Mouse (Mus musculus): ENCODE results near the gene Usp29. TPM values are rescaled to one million over a fixed set of nuclear protein-coding genes. Genes with fewer than 3 reads are reported as not detected.
"Not testable (repeated sequence)": the region's sequence is repeated elsewhere in the genome, so short reads cannot be mapped to it uniquely, and the experiment has no call there.

The Usp29 gene
- polyA plus RNA-seq, 1 experiment from 2014 or later: 10.4 TPM

- Histone ChIP-seq H3K4me1 (replicated peaks; ENCODE audit: control insufficient read depth, insufficient read depth, low read length) (no peaks in the 10 kb centered on the region), H3K9me3 (ENCODE audit: control insufficient read depth, low read length) (0 out of 2 replicates have a peak, but pooled peaks cover 2% of the 10 kb centered on the region), H3K4me2 (no peak overlapping the region), H3K27me3 (replicated peaks; ENCODE audit: control insufficient read depth, insufficient read depth, low read length) (no peaks in the 10 kb centered on the region), H3K27ac (ENCODE audit: low read depth, low read length) (no peak overlapping the region), H3K36me3 (ENCODE audit: control insufficient read depth, insufficient read depth, low read length) (no peaks in the 10 kb centered on the region), H3K4me3 (ENCODE audit: low read depth, low read length) (no peak overlapping the region), H3K9ac (ENCODE audit: low read depth, low read length) (no peak overlapping the region)
- WGBS: 63% methylated on average over 1 of the region's 1 CpGs
- DNase-seq (ENCODE audit: low spot score): no peak
- ATAC-seq (replicated peaks; ENCODE audit: low FRiP score): no peak
Measured at GRCm38 (mm10) chr7:6973566-6973965, 243.2 kb downstream of the Usp29 start.

DNA sequence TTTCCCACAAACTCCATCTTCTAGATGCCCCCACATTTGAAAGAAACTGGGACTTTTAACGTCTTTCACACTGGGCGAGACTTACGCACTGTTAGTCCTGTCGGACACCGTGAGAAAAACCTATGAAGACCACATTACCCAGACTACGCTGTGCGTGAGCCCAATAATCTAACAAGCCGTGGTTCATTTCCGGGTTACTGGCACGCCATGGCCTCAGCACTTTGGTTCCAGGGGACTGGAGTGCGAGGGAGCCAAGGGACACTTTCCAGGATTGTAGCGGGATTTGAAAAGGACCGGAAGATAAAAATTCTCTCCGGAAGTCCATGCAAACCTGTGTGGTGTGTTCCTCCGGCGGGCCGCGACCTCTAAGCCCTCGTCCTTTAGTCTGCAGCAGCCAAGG lies 246.5 kb downstream of the Usp29 start:
- Histone ChIP-seq H3K27ac (ENCODE audit: low read depth, low read length) (no peak overlapping the region), H3K27me3 (replicated peaks; ENCODE audit: control insufficient read depth, insufficient read depth, low read length) (no peaks in the 10 kb centered on the region), H3K36me3 (ENCODE audit: control insufficient read depth, insufficient read depth, low read length) (no peaks in the 10 kb centered on the region), H3K4me2 (no peak overlapping the region), H3K9ac (ENCODE audit: low read depth, low read length) (no peak overlapping the region), H3K9me3 (ENCODE audit: control insufficient read depth, low read length) (0 out of 2 replicates have a peak, but pooled peaks cover 2% of the 10 kb centered on the region), H3K4me1 (replicated peaks; ENCODE audit: control insufficient read depth, insufficient read depth, low read length) (no peaks in the 10 kb centered on the region), H3K4me3 (ENCODE audit: low read depth, low read length) (no peak overlapping the region)
- 87% methylated on average over 19 of the region's 19 CpGs for WGBS
- DNase-seq (ENCODE audit: low spot score) (no peak), ATAC-seq (replicated peaks; ENCODE audit: low FRiP score) (no peak)

GRCm38 (mm10) chr7:6995251-6995650 lies 264.9 kb downstream of the Usp29 start, which contains the start of gene Aurkc:
TSS of gene Aurkc (plus strand) at chr7:6995300.
- H3K4me1 ChIP-seq (replicated peaks; ENCODE audit: control insufficient read depth, insufficient read depth, low read length); H3K36me3 ChIP-seq (ENCODE audit: control insufficient read depth, insufficient read depth, low read length); DNase-seq (ENCODE audit: low spot score); H3K4me3 ChIP-seq (ENCODE audit: low read depth, low read length); ATAC-seq (replicated peaks; ENCODE audit: low FRiP score); H3K27me3 ChIP-seq (replicated peaks; ENCODE audit: control insufficient read depth, insufficient read depth, low read length); H3K27ac ChIP-seq (ENCODE audit: low read depth, low read length); H3K9ac ChIP-seq (ENCODE audit: low read depth, low read length); H3K4me2 ChIP-seq; H3K9me3 ChIP-seq (ENCODE audit: control insufficient read depth, low read length): not testable (repeated sequence)
- WGBS: 73% methylated on average over 11 of the region's 11 CpGs

- 65% methylated on average over 3 of the region's 3 CpGs for WGBS
- not testable (repeated sequence) for H3K4me3 ChIP-seq (ENCODE audit: low read depth, low read length); DNase-seq (ENCODE audit: low spot score); H3K27me3 ChIP-seq (replicated peaks; ENCODE audit: control insufficient read depth, insufficient read depth, low read length); H3K36me3 ChIP-seq (ENCODE audit: control insufficient read depth, insufficient read depth, low read length); H3K9ac ChIP-seq (ENCODE audit: low read depth, low read length); H3K4me1 ChIP-seq (replicated peaks; ENCODE audit: control insufficient read depth, insufficient read depth, low read length); H3K4me2 ChIP-seq; H3K27ac ChIP-seq (ENCODE audit: low read depth, low read length); H3K9me3 ChIP-seq (ENCODE audit: control insufficient read depth, low read length); ATAC-seq (replicated peaks; ENCODE audit: low FRiP score)
Measured at GRCm38 (mm10) chr7:6998914-6999313, 268.5 kb downstream of the Usp29 start.

GRCm38 (mm10) chr7:7005441-7005840 lies 275.1 kb downstream of the Usp29 start:
- WGBS: 67% methylated on average over 5 of the region's 5 CpGs

More at GRCm38 (mm10) chr7:7005441-7005840, 275.1 kb downstream of the Usp29 start:
- DNase-seq (ENCODE audit: low spot score); H3K36me3 ChIP-seq (ENCODE audit: control insufficient read depth, insufficient read depth, low read length); H3K27ac ChIP-seq (ENCODE audit: low read depth, low read length); H3K4me1 ChIP-seq (replicated peaks; ENCODE audit: control insufficient read depth, insufficient read depth, low read length); H3K4me2 ChIP-seq; ATAC-seq (replicated peaks; ENCODE audit: low FRiP score); H3K4me3 ChIP-seq (ENCODE audit: low read depth, low read length); H3K9me3 ChIP-seq (ENCODE audit: control insufficient read depth, low read length); H3K27me3 ChIP-seq (replicated peaks; ENCODE audit: control insufficient read depth, insufficient read depth, low read length); H3K9ac ChIP-seq (ENCODE audit: low read depth, low read length): not testable (repeated sequence)

MicroRNAs within 50 kb of the gene (microRNA counts, 519-probe panel; counts per million panel counts)
- microRNA mmu-miR-3099: not detected

Small RNA genes lying within 50 kb of the gene (microRNA-seq; reads per million reads assigned to microRNA genes)
- gene Mir3099 (ENCODE audit: borderline number of aligned reads): 59.1 reads per million, percentile 43 among the genes with 10 or more reads in this experiment

Other genes starting within 250 kb of the Usp29 start
- gene Olfr5, start 243.6 kb upstream of the Usp29 start, polyA plus RNA-seq (2014; fragmentation: Nextera tagmentation; extraction: Ambion mirVana): not detected in 2 replicates
- gene Olfr1347, start 230.8 kb upstream of the Usp29 start, polyA plus RNA-seq (2014; fragmentation: Nextera tagmentation; extraction: Ambion mirVana): not detected in 2 replicates
- gene Olfr1348, start 221.8 kb upstream of the Usp29 start, polyA plus RNA-seq (2014; fragmentation: Nextera tagmentation; extraction: Ambion mirVana): not detected in 2 replicates
- gene Olfr1349, start 207.6 kb upstream of the Usp29 start, polyA plus RNA-seq (2014; fragmentation: Nextera tagmentation; extraction: Ambion mirVana): not detected in 2 replicates
- gene Olfr1350, start 165.7 kb upstream of the Usp29 start, polyA plus RNA-seq (2014; fragmentation: Nextera tagmentation; extraction: Ambion mirVana): not detected in 2 replicates
- 6.8 and 8.3 TPM in 2 replicates for gene Zim1, start 34.1 kb upstream of the Usp29 start, polyA plus RNA-seq (2014; fragmentation: Nextera tagmentation; extraction: Ambion mirVana)
- gene Peg3, start 147 bp upstream of the Usp29 start, polyA plus RNA-seq (2014; fragmentation: Nextera tagmentation; extraction: Ambion mirVana): 181 and 193 TPM in 2 replicates